Mouse (Mus musculus) hindbrain, postnatal 0 days (tissue): ENCODE data around the gene 2510039O18Rik. TPM values are rescaled to one million over a fixed set of nuclear protein-coding genes. Genes with fewer than 3 reads are reported as not detected.

Experiments
- ATAC-seq: fragments of 200-750 bp; cut with Nextera tagmentation; 2 replicates; pipeline ENCODE4 v1.8.0; 2017; ENCODE audit warnings: mild to moderate bottlenecking, moderate TSS enrichment, moderate library complexity
- DNase-seq: peaks from one replicate; pipeline ENCODE4 v3.0.0-alpha.2; 2015; ENCODE audit warnings: low spot score
- H3K27ac ChIP-seq: fragments of 300-500 bp; sonication (generic); 2 replicates; pipeline ENCODE4 v1.5.1; 2014; ENCODE audit warnings: mild to moderate bottlenecking
- H3K27me3 ChIP-seq: fragments of 300-500 bp; sonication (generic); 2 replicates; pipeline ENCODE4 v1.6.1; 2014; ENCODE audit warnings: low read length, mixed read lengths; ENCODE audit not compliant: insufficient read depth
- H3K36me3 ChIP-seq: fragments of 300-500 bp; sonication (generic); 2 replicates; pipeline ENCODE4 v1.6.1; 2014; ENCODE audit warnings: low read length, mixed read lengths; ENCODE audit not compliant: insufficient read depth
- H3K4me1 ChIP-seq: fragments of 300-500 bp; sonication (generic); 2 replicates; pipeline ENCODE4 v1.6.1; 2014; ENCODE audit warnings: antibody characterized with exemption, low read length, mixed read lengths; ENCODE audit not compliant: insufficient read depth
- H3K4me2 ChIP-seq: fragments of 300-500 bp; sonication (generic); 2 replicates; pipeline ENCODE4 v1.6.1; 2014; ENCODE audit warnings: low read depth, mild to moderate bottlenecking, low read length, moderate library complexity, mixed read lengths
- H3K4me3 ChIP-seq: fragments of 300-500 bp; sonication (generic); 2 replicates; pipeline ENCODE4 v1.5.1; 2014; ENCODE audit warnings: low read length
- H3K9ac ChIP-seq: fragments of 300-500 bp; sonication (generic); replicated peaks from 2 replicates; pipeline ENCODE4 v1.6.1; 2014; ENCODE audit warnings: mild to moderate bottlenecking, low read length, moderate library complexity, mixed read lengths
- H3K9me3 ChIP-seq: fragments of 300-500 bp; sonication (generic); 2 replicates; pipeline ENCODE4 v1.6.1; 2016; ENCODE audit warnings: low read length, mixed read lengths
- CTCF ChIP-seq: IDR thresholded peaks from 2 replicates; pipeline ENCODE4 v1.5.1; 2016; ENCODE audit warnings: antibody characterized with exemption, control low read depth, low read depth
- WGBS: fragments of 180-500 bp; shearing (Covaris S2); extraction: QIAGEN DNeasy Blood & Tissue Kit; methylation state at CpG from one replicate; pipeline ENCODE4 v1.1.7; 2014; 5-methylcytosine and 5-hydroxymethylcytosine counted together
- polyA plus RNA-seq: library from polyadenylated mRNA; unstranded; fragments of >200 nt; fragmentation: Nextera tagmentation; extraction: Ambion mirVana; gene quantifications from 2 replicates; pipeline ENCODE4 v1.2.1, GENCODE M21; 2015
- total RNA-seq: library from RNA; depleted of rRNA; stranded (reverse); fragments of >200 nt; gene quantifications from 2 replicates; pipeline ENCODE4 v1.2.3, GENCODE M21; 2014

2510039O18Rik gene
- total and polyA plus RNA-seq, 2 experiments from 2014 or later: 11.0 to 70.9 TPM

DNA sequence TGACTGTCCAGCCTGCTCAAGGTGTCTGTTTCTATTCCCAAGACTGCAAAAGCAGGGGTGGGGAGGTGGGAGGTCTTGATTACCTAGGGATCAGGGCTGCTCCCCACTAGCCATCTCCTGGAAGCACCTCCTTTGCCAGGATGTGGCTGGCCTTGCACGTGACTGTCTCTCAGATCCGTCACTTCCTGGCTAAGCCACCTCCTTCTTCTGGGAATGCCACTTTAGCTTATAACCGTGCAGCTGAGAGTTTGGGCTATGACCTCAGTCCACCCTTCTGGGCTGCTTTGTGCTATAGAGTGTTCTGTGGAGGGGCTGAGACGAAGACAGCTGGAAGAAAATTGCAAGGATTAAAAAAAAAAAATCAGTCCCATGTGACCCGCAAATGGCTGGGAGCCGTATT lies 22.1 kb downstream of the 2510039O18Rik start:
- Histone ChIP-seq H3K9ac (no peak overlapping the region), H3K4me3 (no peak overlapping the region), H3K4me1 (no peaks in the 10 kb centered on the region), H3K27me3 (no peaks in the 10 kb centered on the region), H3K9me3 (no peaks in the 10 kb centered on the region), H3K36me3 (no peaks in the 10 kb centered on the region), H3K4me2 (no peak overlapping the region), H3K27ac (no peak overlapping the region)
- no peak for DNase-seq
- TF ChIP-seq CTCF: no peak
- 42% methylated on average over 6 of the region's 6 CpGs for WGBS
- peak; percentile 50; the same call in 1 of the 2 replicates for ATAC-seq

DNA sequence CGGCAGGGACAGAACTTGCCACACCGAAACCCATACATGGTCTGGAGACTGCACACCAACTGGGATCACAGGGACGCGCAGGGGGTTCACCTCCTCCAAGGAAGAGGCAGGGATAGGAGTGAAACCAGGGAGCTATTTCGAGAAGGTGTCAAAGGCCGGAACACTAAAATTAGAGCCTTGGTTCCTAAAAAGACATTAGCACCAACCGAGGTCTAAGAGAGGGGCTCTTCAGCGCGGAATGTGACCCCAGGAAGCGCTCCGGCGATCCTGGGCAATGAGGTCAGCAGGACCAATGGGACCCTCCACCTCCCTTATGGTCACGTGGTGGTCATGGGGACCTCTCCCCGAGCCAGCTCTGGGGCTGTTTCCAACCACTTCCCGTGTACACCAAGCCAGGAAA lies 22.9 kb downstream of the 2510039O18Rik start:
- Histone ChIP-seq H3K27me3 (no peaks in the 10 kb centered on the region), H3K27ac (no peak overlapping the region), H3K9me3 (no peaks in the 10 kb centered on the region), H3K4me3 (no peak overlapping the region), H3K9ac (no peak overlapping the region), H3K4me2 (no peak overlapping the region), H3K4me1 (no peaks in the 10 kb centered on the region), H3K36me3 (no peaks in the 10 kb centered on the region)
- 91% methylated on average over 15 of the region's 15 CpGs for WGBS
- ATAC-seq: no peak
- no peak for TF ChIP-seq CTCF
- DNase-seq: no peak

GRCm38 (mm10) chr4:147965712-147966111 lies 25.0 kb downstream of the 2510039O18Rik start:
- Histone ChIP-seq H3K4me3 (no peak overlapping the region), H3K9ac (no peak overlapping the region), H3K4me1 (no peaks in the 10 kb centered on the region), H3K36me3 (no peaks in the 10 kb centered on the region), H3K27ac (no peak overlapping the region), H3K9me3 (no peaks in the 10 kb centered on the region), H3K27me3 (no peaks in the 10 kb centered on the region), H3K4me2 (no peak overlapping the region)
- 77% methylated on average over 7 of the region's 7 CpGs for WGBS
- DNase-seq (no peak), ATAC-seq (no peak)
- no peak for TF ChIP-seq CTCF

- no peak overlapping the region for H3K4me3 ChIP-seq
- H3K27ac ChIP-seq: no peak overlapping the region
- ATAC-seq: no peak
- DNase-seq: no peak
- WGBS: 81% methylated on average over 2 of the region's 2 CpGs
- H3K36me3 ChIP-seq: no peaks in the 10 kb centered on the region
- H3K4me2 ChIP-seq: no peak overlapping the region
- H3K9ac ChIP-seq: no peak overlapping the region
- H3K4me1 ChIP-seq: no peaks in the 10 kb centered on the region
- no peaks in the 10 kb centered on the region for H3K9me3 ChIP-seq
- no peaks in the 10 kb centered on the region for H3K27me3 ChIP-seq
- no peak for TF ChIP-seq CTCF
Observed at GRCm38 (mm10) chr4:147968816-147969215, 28.1 kb downstream of the 2510039O18Rik start.

DNA sequence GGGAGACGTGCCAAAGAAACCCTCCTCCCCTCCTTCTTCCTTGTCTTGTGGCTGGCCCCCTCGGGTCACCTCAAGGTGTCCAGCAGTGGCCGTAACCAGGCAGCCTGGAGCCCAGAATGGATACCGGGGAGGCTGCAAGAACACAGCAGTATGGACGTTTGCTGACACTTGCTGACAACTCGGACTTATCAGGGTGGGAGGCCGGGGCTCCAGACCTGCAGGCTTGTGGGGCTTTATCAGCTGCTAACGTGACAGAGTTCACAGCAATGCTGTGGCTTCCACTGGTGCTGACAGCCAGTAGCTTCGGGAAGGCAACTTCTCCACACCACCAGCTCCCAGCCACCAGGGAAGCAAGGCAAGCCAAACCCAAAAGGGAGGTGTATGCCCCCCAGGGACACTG lies 28.6 kb downstream of the 2510039O18Rik start:
- H3K9me3 ChIP-seq: no peaks in the 10 kb centered on the region
- H3K27ac ChIP-seq: no peak overlapping the region
- 52% methylated on average over 9 of the region's 9 CpGs for WGBS
- no peak for TF ChIP-seq CTCF
- no peak overlapping the region for H3K9ac ChIP-seq
- H3K27me3 ChIP-seq: no peaks in the 10 kb centered on the region
- H3K4me3 ChIP-seq: no peak overlapping the region
- H3K36me3 ChIP-seq: no peaks in the 10 kb centered on the region
- no peak overlapping the region for H3K4me2 ChIP-seq
- DNase-seq (no peak), ATAC-seq (no peak)
- H3K4me1 ChIP-seq: no peaks in the 10 kb centered on the region

DNA sequence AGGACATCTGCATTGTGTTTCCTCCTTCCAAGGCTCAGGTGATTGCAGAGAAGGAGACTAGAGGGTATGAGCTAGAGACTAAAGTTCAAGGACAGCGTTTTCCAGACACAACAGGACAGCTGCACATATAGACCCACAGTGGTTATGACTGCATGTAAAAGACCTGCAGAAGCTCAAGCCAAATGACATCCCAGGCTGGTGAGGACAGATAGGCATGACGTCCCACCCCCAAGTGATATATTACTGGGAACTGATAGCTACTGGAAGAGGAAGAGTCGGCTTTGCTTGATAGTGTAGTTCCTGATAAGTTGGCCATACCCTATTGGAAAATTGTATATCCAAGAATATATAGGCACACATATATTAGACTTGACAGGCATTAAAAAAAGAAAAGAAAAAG lies 35.5 kb downstream of the 2510039O18Rik start:
- no peak for DNase-seq
- no peak overlapping the region for H3K4me3 ChIP-seq
- H3K9me3 ChIP-seq: peaks cover 3% of the 10 kb centered on the region; the same call in 1 of the 2 replicates
- 82% methylated on average over 3 of the region's 3 CpGs for WGBS
- H3K4me2 ChIP-seq: no peak overlapping the region
- ATAC-seq: no peak
- H3K9ac ChIP-seq: no peak overlapping the region
- no peaks in the 10 kb centered on the region for H3K36me3 ChIP-seq
- TF ChIP-seq CTCF: no peak
- no peak overlapping the region for H3K27ac ChIP-seq
- H3K4me1 ChIP-seq: no peaks in the 10 kb centered on the region
- H3K27me3 ChIP-seq: no peaks in the 10 kb centered on the region

DNA sequence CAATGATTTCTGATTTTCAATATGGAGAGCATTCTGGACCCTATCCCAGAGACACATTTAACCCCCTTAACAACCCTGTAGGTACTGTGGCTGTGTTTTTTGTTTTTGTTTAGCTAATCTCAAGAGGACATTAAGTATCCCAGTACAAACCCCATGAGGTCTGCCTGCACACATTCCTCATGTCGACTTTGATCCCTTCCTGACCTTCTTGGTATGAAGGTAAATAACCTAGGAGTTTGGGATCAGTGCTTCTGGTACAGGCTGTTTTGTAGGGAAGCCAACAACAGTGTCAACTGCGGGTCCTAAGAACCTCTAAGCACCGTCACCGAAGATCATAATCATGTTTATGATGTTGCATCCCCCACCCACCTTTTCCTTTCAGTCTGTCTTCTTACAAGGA lies 37.0 kb downstream of the 2510039O18Rik start:
- no peak overlapping the region for H3K27ac ChIP-seq
- peaks cover 3% of the 10 kb centered on the region; the same call in 1 of the 2 replicates for H3K9me3 ChIP-seq
- no peak for ATAC-seq
- H3K36me3 ChIP-seq: no peaks in the 10 kb centered on the region
- H3K27me3 ChIP-seq: no peaks in the 10 kb centered on the region
- H3K4me3 ChIP-seq: no peak overlapping the region
- H3K4me1 ChIP-seq: no peaks in the 10 kb centered on the region
- no peak overlapping the region for H3K9ac ChIP-seq
- no peak for TF ChIP-seq CTCF
- no peak for DNase-seq
- no peak overlapping the region for H3K4me2 ChIP-seq
- 80% methylated on average over 4 of the region's 4 CpGs for WGBS
